Mouse (Mus musculus) urinary bladder, postnatal 4 days (tissue): ENCODE measurements around the gene Atp8a1.
A peak's percentile ranks its signal among the peaks of the same experiment; 100 is the strongest.

ENCODE experiments used
- DNase-seq, 2 experiments: peaks; one replicate each; pipeline ENCODE4 v3.0.0; 2021 to 2022; ENCODE audit warnings: low spot score in 2 of 2

Atp8a1 gene

GRCm38 (mm10) chr5:67847253-67848165, at the start of gene Atp8a1:
Gene Atp8a1 (minus strand): TSS chr5:67847434.
- DNase-seq, result peak; percentile 96 to 98

GRCm38 (mm10) chr5:67884422-67885210, 37.4 kb upstream of the Atp8a1 start:
- no peak for DNase-seq

GRCm38 (mm10) chr5:67883564-67884171, 36.4 kb upstream of the Atp8a1 start:
- no peak for DNase-seq

- no peak for DNase-seq
These were observed 24.2 kb upstream of the Atp8a1 start for GRCm38 (mm10) chr5:67871414-67871813.

GRCm38 (mm10) chr5:67866221-67866620, 19.0 kb upstream of the Atp8a1 start:
- no peak for DNase-seq

GRCm38 (mm10) chr5:67865670-67866069, 18.4 kb upstream of the Atp8a1 start:
- no peak for DNase-seq

- no peak for DNase-seq
These were observed 17.4 kb upstream of the Atp8a1 start for GRCm38 (mm10) chr5:67864508-67865060.

- no peak for DNase-seq
These were observed 16.7 kb upstream of the Atp8a1 start for GRCm38 (mm10) chr5:67863950-67864391.

- no peak for DNase-seq
These were observed 7.9 kb upstream of the Atp8a1 start for GRCm38 (mm10) chr5:67854963-67855606.

GRCm38 (mm10) chr5:67852860-67853259, 5.6 kb upstream of the Atp8a1 start:
- DNase-seq, result no peak

- no peak for DNase-seq
These were observed 2.2 kb upstream of the Atp8a1 start for GRCm38 (mm10) chr5:67849411-67849810.

GRCm38 (mm10) chr5:67848511-67849014, 1.3 kb upstream of the Atp8a1 start:
- DNase-seq, result no peak

- no peak for DNase-seq
These were observed 641 bp downstream of the Atp8a1 start for GRCm38 (mm10) chr5:67846361-67847224.

GRCm38 (mm10) chr5:67845190-67845691, 2.0 kb downstream of the Atp8a1 start:
- no peak for DNase-seq

GRCm38 (mm10) chr5:67844070-67844469, 3.2 kb downstream of the Atp8a1 start:
- DNase-seq, result no peak

- DNase-seq, result no peak
These were observed 4.9 kb downstream of the Atp8a1 start for GRCm38 (mm10) chr5:67842306-67842705.

GRCm38 (mm10) chr5:67833841-67834240, 13.4 kb downstream of the Atp8a1 start:
- DNase-seq, result no peak

- no peak for DNase-seq
These were observed 15.7 kb downstream of the Atp8a1 start for GRCm38 (mm10) chr5:67831293-67832147.

GRCm38 (mm10) chr5:67828356-67828755, 18.9 kb downstream of the Atp8a1 start:
- DNase-seq, result no peak
